Mouse (Mus musculus) T-helper 17 cell (primary cell): Measurements from ENCODE around the gene Ubxn6.
"Not testable (repeated sequence)": the region's sequence is repeated elsewhere in the genome, so short reads cannot be mapped to it uniquely, and the experiment has no call there.

ENCODE experiments used
- in situ Hi-C, 2 experiments: fragments of 300-600 bp; cut with MboI, MseI; formaldehyde crosslinking; loops; 1 replicate in 1 of 2; 2 replicates in 1 of 2; pipeline ENCODE4 v1.15.1; 2025; ENCODE audit warnings: high pct_unique_total_duplicates in 2 of 2

The Ubxn6 gene

DNA sequence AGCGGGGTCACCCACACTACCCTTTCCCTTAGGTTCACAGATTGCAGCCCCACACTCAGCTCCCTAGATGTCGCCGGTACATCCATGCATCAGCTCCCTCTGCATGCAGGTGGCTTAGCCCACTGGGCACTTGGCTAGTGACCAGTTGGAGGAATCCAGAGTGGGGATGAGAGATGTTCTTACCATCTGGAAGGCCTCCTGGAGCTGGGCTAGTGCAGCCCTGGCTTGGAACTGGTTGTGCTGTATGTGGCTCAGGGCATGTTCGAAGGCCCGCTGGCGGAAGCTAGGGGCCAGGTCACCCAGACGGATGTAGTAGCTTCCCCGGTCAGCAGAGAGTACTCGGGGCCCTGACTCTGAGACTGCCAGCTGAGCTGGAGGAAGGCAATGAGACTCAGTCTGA is 28.1 kb upstream of the Ubxn6 start:
- in situ Hi-C loops, result no loop called here

DNA sequence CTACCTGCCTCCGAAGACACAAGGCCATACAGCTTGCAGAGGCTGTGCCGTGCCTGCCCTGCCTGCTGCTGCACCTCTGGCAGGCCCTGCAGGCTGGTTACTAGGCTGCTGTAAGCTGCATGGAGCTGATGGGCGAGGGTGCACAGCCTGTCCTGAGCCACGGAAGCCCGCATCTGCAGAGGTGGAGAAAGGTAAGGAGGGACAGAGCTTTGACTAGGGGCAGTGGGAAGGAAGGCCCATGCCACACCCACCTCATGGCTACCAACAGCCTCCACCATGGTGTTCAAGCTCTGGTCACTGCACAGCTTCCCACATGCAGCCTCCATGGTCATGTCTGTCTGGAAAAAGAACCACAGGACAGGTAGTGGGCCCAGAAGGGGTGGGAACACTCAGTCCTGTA is 27.3 kb upstream of the Ubxn6 start:
- in situ Hi-C loops, result no loop called here

DNA sequence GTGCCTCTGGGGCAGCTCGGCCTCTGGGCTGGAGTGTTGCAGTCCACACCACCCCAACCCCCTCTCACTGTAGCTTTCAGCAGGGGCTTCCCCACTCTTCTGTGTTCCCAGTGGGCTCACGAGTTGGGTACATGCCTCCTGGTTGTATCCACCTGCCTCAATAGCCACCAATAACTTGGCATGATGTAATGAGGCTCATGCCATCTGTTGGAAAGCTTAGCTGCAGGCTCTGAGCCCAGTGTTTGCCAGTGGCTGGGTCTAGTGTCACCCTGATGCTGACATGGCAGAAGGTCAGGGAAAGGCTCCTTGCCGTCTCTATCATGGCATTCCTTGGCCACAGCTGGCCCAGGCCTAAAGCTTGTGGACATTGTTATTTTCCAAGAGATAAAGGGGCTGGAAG is 26.0 kb upstream of the Ubxn6 start:
- in situ Hi-C loops, result no loop called here

DNA sequence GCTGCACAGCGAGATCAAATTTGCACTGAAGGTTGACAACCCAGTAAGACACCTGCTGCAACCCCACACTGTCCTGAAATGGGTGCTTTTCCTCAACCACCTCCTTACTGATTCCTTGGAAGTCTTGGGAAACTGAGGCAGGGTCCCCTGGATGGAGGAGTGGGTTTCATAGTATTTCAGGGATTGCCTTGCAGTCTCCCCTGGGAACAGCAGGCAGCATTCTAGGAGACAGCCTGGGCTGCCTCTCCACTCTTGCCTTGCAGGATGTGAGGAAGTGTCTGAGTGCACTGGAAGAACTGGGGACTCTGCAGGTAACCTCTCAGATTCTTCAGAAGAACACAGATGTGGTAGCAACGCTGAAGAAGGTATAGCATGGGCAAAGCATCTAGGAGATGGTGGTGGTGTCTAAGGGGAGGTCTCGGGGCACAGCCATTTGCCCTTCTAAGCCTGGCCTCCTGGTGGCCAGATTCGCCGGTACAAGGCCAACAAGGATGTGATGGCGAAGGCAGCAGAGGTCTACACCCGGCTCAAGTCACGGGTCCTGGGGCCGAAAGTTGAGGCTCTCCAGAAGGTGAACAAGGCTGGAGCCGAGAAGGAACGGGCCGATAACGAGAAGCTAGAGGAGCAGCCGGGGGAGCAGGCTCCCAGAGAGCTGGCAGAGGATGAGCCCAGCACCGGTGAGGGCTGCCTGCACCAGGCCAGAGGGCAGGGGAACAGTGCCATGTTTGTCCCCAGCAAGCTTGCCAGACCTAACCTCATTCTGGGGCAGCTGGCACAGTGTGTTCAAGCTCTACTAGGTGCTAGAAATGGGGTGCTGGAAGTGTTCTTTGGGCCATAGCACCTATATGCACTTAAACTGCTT is 24.1 kb upstream of the Ubxn6 start:
- in situ Hi-C loops, result no loop called here

DNA sequence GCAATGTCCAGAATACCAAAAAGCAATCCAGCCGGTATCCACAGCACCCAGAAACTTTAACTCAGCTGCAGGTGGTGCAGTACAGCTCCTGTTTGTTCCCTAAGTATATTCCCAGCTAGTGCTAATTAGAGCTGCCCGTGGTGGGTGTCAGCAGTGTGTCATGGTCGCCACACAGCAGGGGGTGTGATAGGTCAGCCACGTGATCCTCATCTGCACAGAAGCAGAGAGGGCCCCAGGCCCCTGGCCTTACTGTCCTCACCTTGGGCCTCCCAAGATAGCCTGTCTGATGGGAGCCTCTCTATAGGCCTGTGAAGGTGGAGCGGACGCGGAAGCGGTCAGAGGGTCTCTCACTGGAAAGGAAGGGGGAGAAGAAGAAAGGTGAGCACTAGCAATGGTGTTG is 23.4 kb upstream of the Ubxn6 start:
- in situ Hi-C loops, result no loop called here

DNA sequence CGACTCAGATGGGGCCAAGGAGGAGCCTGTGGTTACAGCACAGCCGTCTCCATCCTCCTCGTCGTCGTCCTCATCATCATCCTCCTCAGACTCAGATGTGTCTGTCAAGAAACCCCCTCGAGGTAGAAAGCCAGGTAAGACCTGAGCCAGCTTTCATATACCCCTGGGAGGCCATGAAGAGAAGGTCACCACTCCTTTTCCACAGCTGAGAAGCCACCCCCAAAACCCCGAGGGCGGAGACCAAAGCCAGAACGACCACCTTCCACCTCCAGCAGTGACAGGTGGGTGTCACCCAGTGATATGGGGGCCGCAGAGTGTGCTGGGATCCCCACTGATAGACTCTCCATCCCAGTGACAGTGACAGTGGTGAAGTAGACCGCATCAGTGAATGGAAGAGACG is 22.1 kb upstream of the Ubxn6 start:
- in situ Hi-C loops, result no loop called here

DNA sequence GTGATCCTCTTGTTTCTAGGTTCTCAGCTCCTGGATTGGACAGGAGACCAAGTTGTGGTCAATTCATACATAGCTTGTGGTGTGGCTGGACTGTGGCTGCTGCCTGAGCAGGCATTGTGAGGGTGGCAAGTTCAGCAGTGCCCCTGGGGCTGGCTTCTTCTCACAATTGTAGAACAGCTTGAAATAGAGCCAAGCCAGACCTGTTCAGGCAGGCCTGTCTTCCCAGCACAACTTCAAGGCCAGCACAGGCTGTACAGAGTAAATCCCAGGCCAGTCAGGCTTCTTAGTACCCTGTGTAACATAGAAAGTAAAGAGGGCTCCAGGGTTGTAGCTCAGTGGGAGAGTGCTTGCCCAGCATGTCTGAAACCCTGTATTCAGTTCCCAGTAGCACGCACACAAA is 18.0 kb upstream of the Ubxn6 start:
- in situ Hi-C loops, result no loop called here

DNA sequence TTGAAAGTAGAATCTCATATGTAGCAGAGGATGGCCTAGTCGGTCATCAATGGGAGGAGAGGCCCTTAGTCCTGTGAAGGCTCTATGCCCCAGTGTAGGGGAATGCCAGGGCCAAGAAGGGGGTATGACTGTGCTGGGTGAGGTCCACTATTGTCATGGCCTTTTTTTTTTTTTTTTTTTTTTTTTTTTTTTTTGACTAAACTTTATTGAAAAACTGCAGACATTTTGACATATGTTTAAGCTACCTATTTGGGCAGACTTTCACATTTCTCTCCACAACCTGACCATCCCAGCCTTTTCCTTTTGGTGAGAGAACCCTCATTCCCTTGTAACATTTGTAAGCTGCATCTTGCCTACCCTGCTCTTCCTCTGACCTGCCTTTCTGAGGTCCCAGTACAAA is 17.5 kb upstream of the Ubxn6 start:
- in situ Hi-C loops, result no loop called here

DNA sequence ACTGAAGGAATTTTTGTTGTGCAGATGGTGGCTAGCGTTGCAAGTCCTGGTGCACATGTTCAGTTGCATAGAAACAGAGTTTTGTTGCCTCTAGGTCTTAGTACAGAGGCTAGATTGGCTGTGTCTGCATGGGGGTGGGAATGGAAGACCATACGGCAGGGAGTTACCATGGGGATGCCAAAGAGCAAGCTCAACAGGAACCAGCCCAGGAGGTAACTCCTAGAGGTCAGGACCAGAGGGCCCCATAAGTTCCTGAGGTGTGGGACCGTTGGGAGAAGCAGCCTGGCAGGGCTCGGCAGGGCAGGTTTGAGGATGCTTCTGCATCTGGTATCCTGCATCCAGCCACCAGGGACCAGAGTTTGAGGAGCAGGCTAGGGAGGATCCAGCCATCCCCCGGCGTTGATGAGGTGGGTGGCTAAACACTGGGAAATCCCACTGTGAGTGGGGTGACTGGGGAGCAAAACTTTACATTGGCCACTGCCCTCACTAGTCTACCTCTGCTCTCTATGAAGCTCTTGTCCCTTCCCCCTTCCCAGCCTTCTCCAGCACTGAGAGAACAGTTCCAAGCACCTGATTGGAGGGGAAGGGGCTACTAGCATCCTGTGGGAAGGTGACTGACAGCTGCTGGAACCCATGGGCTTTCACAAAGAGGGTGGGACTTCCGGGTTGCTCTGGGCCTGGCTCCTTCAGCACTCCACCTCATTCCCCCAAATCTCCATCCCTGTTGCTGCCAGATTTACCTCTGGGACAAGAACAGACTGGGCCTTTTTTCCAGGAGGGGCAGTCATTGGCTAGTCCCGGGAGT is 6.2 kb upstream of the Ubxn6 start:
- in situ Hi-C loops, result no loop called here

DNA sequence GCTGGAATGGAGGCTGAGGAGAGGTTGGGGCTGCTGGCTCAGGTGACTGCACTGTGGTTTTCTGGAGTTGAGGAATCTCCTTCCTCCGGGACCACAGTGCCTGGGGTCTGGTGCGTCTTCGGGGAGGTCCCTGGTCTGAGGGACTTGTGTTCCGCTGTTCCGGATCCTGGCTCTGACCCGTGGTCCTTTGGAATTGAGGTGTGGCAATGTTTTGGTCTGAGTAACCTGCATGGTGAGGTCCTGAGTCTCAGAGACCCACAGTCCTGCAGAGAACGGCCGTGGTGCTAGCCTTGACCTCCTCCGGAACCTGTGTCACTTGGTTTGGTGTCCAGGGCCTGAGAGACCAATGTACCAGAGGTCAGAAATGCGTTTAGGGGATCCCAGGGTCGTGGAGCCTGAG is 5.1 kb upstream of the Ubxn6 start:
- in situ Hi-C loops, result no loop called here

DNA sequence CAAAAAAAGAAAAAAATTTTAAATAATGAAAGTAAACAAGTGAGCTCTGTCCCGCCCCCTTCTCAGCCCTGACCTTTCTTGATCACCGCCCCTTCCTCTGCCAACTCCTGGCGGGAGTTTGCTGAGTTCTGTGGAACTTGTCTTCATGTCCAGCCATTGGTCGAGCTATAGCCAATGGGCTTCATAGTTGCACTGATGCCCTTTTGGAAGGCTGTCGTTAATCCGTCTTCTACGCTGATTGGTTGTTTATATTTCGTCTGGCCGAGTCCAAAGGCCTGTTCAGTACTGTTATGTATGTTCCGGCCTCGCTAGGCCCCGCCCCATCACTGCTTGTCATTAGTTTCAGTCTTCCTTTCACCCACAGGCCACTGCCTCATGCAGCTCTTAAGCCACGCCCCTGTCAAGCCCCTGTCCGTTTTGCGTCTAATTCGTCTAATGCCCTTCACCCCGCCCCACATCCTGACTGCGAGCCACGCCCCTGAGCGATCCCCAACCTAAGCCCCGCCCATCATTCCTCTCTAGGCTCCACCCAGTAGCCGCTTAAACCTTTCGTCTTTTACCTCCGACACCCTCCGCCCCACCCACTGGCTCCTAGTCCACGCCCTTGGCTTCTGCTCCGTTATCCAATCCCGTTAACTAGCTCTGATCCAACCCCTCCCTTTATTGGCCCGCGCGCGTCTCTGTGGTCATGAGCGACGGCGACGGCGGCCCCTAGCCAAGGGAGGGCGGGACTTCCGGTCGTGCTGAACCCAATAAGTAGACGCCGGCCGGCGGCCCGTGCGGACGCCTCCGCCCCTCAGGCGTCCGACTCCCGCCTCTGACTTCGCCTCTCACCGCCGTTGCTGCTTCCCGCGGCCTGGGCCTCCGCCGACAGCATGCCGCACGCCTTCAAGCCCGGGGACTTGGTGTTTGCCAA is 4.3 kb upstream of the Ubxn6 start, which contains the start of gene Hdgfl2:
Gene Hdgfl2 (plus strand): TSS at position 755 of the 916 bp plus-strand sequence.
- in situ Hi-C loops, result no loop called here

DNA sequence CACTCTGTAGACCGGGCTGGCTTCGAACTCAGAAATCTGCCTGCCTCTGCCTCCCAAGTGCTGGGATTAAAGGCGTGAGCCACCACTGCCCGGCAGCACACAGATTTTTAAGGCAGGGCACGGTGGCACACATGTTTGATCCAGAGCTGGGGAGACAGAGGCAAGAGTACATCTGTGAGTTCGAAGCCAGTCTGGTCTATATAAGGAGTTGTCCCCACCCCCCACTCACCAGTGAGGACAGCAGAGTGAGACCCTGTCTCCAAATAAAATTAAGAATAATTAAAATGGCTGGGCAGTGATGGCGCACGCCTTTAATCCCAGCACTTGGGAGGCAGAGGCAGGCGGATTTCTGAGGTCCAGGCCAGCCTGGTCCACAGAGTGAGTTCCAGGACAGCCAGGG is 3.5 kb upstream of the Ubxn6 start:
- in situ Hi-C loops, result not testable (repeated sequence)

DNA sequence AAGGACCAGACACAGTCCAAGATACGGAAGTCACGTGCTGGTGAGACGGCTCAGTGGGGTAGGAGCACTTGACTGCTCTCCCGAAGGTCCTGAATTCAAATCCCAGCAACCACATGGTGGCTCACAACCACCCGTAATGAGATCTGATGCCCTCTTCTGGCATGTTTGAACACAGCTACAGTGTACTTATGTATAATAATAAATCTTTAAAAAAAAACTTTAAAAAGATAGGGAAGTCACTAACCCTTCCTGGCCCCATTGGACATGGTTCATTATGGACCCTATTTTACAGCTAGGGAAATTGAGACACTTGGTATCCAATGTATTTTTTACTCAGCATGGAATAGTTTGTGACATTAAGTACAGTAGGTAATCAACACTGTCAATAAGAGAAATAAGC is 2.7 kb upstream of the Ubxn6 start:
- in situ Hi-C loops, result no loop called here

DNA sequence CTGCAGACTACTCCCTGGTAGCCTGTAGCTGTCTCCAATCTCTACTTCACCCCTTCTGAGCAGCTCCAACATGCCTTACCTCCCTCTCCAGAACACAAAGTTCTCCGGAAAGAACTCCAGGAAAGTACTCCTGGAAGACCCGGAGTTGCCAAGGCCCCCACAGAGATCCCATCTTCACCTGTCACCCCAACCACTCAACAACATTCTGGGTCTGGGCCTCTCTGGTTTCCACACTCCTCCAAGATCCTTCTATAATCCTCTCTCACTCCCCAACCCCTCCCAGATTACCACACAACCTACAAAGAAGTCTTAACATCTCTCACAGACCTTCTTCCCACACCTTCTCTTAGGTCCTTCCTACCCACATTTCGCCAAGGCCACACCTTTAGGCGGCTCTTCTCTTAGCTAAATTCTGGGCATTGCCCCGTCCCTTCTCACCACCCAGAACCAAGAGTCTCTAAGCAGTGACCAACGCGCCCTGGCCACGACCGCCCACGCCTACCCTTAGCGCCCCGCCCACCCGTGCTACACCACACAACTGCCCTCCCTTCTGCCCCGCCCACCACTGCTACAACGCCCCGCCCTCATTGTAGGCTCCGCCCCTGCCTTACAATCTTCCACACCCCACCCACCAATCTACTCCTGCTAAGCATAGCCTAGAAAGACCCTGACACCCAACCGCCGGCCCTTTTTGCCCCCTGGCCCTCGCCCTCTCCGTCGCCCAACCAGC is 566 bp downstream of the Ubxn6 start:
- in situ Hi-C loops, result no loop called here

DNA sequence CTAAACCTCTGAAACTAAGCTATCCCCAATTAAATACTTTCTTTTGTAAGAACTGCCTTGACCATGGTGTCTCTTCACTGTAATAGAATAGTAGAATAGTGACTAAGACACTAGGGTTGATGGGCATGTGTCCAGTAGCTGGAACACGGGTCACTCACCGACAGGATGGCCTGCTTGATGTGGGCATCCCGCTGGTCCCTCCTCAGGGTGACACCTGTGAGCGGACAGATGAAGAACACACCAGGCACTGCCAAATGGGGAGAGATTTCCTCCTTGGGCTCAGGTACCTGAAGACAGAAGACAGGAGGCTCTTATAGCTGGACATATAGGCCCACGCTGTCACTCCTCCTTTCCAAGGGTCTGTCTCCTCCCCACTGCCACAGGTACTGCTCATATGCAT is 2.6 kb downstream of the Ubxn6 start:
- in situ Hi-C loops, result no loop called here

DNA sequence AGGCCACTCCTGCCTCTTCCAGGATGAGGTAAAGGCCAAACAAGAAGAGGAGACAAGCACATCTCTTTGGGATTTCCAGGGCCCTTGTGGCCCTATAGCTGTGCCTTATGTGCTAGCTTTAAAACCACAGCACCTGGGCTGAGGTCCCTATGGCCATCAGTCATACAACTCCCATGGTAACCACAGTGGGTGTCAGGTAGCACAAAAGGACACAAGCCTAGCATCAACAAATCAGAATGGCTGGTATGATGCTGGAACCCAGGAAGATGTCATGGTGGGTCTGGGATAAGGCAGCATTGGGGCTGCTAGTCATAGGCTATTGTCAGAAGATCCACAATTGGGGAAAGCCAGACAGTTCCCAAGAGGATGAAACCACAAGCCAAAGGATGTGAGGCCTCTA is 3.7 kb downstream of the Ubxn6 start:
- in situ Hi-C loops, result no loop called here

DNA sequence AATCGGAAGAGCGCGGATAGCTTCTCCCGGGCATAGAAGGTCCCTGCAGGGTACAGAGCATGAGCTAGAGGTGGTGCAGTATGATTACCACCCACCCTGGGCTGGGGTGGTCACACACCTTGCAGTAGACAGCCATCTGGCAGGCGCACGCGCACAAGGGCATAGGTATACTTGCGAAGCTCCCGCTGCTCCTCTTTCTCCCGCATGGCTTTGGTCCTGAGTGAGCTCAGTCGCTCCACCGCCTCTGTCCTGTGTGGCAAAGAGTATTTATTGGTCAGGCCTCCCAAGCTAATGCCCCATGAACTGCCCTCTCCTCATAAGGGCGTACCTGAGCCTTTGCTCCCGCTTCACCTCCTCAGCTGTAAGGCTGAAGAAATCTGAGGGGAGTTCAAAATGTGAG is 5.8 kb downstream of the Ubxn6 start:
- in situ Hi-C loops, result no loop called here

DNA sequence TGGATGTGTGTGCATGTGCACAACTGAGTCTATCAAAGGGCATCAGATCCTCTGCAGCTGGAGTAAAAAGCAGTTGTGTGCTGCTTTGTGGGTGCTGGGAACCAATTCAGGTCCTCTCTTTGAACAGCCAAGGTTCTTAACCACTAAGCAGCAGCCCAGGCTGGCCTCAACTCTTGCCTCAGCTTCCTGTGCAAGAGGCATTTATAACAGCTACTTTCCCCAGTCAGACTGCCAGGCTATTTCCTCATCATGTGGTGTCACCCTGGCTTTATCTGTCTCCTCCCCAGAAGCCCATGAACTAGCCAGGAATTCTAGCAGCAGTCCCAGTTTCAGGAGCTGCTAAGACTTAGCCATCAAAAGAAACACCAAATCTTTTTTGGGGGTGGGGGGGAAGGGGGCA is 8.4 kb downstream of the Ubxn6 start:
- in situ Hi-C loops, result no loop called here

DNA sequence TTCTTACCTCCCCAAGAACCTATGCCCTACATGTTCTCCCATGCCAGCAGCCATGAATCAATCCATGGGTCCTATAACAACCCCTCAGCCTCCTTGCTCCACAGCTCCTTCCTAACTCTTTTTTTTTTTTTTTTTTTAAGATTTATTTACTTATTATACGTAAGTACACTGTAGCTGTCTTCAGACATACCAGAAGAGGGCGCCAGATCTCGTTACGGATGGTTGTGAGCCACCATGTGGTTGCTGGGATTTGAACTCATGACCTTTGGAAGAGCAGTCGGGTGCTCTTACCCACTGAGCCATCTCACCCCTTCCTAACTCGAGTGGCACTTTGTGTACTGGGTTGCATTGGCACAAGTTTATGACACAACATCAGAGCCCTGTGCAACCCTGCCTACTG is 9.1 kb downstream of the Ubxn6 start:
- in situ Hi-C loops, result not testable (repeated sequence)

DNA sequence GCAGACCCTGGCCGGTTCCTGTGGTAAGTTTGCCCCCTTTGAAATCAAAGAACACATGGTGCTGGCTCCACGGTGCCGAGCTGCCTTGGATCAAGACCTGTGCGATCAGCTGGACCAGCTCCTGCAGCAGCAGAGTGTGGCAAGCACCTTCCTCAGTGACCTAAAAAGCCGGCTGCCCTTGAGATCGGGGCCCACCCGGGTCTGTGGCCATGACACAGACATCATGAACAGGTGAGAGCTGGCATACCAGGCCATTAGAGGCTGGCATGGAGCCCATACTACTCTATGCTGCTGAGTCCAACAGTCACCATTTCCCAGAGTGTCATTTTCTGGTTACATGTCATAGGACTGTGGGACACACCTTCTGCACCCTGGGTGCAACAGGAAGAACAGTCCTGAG is 12.7 kb downstream of the Ubxn6 start:
- in situ Hi-C loops, result no loop called here
